Mouse (Mus musculus) heart, embryonic 13.5 days (tissue): ENCODE results near the gene Syt17. TPM values are rescaled to one million over a fixed set of nuclear protein-coding genes. Genes with fewer than 3 reads are reported as not detected.

Experiments
- ATAC-seq: fragments of 200-750 bp; cut with Nextera tagmentation; 2 replicates; pipeline ENCODE4 v1.8.0; 2017; ENCODE audit warnings: moderate TSS enrichment; ENCODE audit not compliant: insufficient number of reproducible peaks, low FRiP score, low TSS enrichment; ENCODE audit errors: extremely low read depth
- H3K27ac ChIP-seq: fragments of 300-500 bp; sonication (generic); replicated peaks from 2 replicates; pipeline ENCODE4 v1.5.1; 2015; ENCODE audit warnings: moderate library complexity, mild to moderate bottlenecking, inconsistent platforms
- H3K27me3 ChIP-seq: fragments of 300-500 bp; sonication (generic); replicated peaks from 2 replicates; pipeline ENCODE4 v1.6.1; 2015; ENCODE audit warnings: mild to moderate bottlenecking, inconsistent platforms
- H3K36me3 ChIP-seq: fragments of 300-500 bp; sonication (generic); 2 replicates; pipeline ENCODE4 v1.6.1; 2015; ENCODE audit warnings: mild to moderate bottlenecking, inconsistent platforms
- H3K4me1 ChIP-seq: fragments of 300-500 bp; sonication (generic); 2 replicates; pipeline ENCODE4 v1.6.1; 2015; ENCODE audit warnings: inconsistent platforms
- H3K4me2 ChIP-seq: fragments of 300-500 bp; sonication (generic); 2 replicates; pipeline ENCODE4 v1.6.1; 2015; ENCODE audit warnings: inconsistent platforms, mild to moderate bottlenecking, moderate library complexity
- H3K4me3 ChIP-seq: fragments of 300-500 bp; sonication (generic); 2 replicates; pipeline ENCODE4 v1.5.1; 2015; ENCODE audit warnings: moderate library complexity, mild to moderate bottlenecking, inconsistent platforms
- H3K9ac ChIP-seq: fragments of 300-500 bp; sonication (generic); 2 replicates; pipeline ENCODE4 v1.6.1; 2015; ENCODE audit warnings: inconsistent platforms, mild to moderate bottlenecking, moderate library complexity
- H3K9me3 ChIP-seq: fragments of 300-500 bp; sonication (generic); 2 replicates; pipeline ENCODE4 v1.6.1; 2016; ENCODE audit warnings: inconsistent platforms
- WGBS: fragments of 180-500 bp; shearing (Covaris S2); methylation state at CpG from one replicate; pipeline ENCODE4 v1.1.7; 2015; ENCODE audit warnings: mixed read lengths; 5-methylcytosine and 5-hydroxymethylcytosine counted together
- polyA plus RNA-seq: library from polyadenylated mRNA; unstranded; fragments of >200 nt; fragmentation: Nextera tagmentation; extraction: Ambion mirVana; gene quantifications from 2 replicates; pipeline ENCODE4 v1.2.1, GENCODE M21; 2015

Syt17 gene
- polyA plus RNA-seq, 1 experiment from 2014 or later: 1.7 TPM

- H3K4me1 ChIP-seq: no peaks in the 10 kb centered on the region
- WGBS: 52% methylated on average over 2 of the region's 2 CpGs
- H3K4me3 ChIP-seq: no peak overlapping the region
- no peak overlapping the region for H3K27ac ChIP-seq
- H3K9ac ChIP-seq: no peak overlapping the region
- ATAC-seq: no peak
- H3K9me3 ChIP-seq: no peaks in the 10 kb centered on the region
- H3K27me3 ChIP-seq: no peaks in the 10 kb centered on the region
- no peaks in the 10 kb centered on the region for H3K36me3 ChIP-seq
- no peak overlapping the region for H3K4me2 ChIP-seq
Measured at GRCm38 (mm10) chr7:118346432-118346831, 101.6 kb downstream of the Syt17 start.

- no peaks in the 10 kb centered on the region for H3K27me3 ChIP-seq
- H3K4me1 ChIP-seq: no peaks in the 10 kb centered on the region
- no peak overlapping the region for H3K9ac ChIP-seq
- H3K36me3 ChIP-seq: no peaks in the 10 kb centered on the region
- 72% methylated on average over 3 of the region's 3 CpGs for WGBS
- H3K9me3 ChIP-seq: no peaks in the 10 kb centered on the region
- H3K4me3 ChIP-seq: no peak overlapping the region
- H3K4me2 ChIP-seq: no peak overlapping the region
- H3K27ac ChIP-seq: no peak overlapping the region
- no peak for ATAC-seq
Measured at GRCm38 (mm10) chr7:118345396-118345795, 102.6 kb downstream of the Syt17 start.

GRCm38 (mm10) chr7:118344701-118345100 is 103.3 kb downstream of the Syt17 start:
- H3K4me3 ChIP-seq: no peak overlapping the region
- H3K27me3 ChIP-seq: no peaks in the 10 kb centered on the region
- no peak overlapping the region for H3K4me2 ChIP-seq
- H3K4me1 ChIP-seq: no peaks in the 10 kb centered on the region
- no peak for ATAC-seq
- no peaks in the 10 kb centered on the region for H3K36me3 ChIP-seq
- 68% methylated on average over 9 of the region's 9 CpGs for WGBS
- no peak overlapping the region for H3K9ac ChIP-seq
- no peak overlapping the region for H3K27ac ChIP-seq
- no peaks in the 10 kb centered on the region for H3K9me3 ChIP-seq

Other genes with a start within 250 kb of the Syt17 start
- 9.3 and 10.1 TPM in 2 replicates for gene Smg1, start 204.6 kb downstream of the Syt17 start, polyA plus RNA-seq
- 2.9 and 3.2 TPM in 2 replicates for gene Itpripl2, start 43.8 kb upstream of the Syt17 start, polyA plus RNA-seq
- gene Coq7, start 85.1 kb upstream of the Syt17 start, polyA plus RNA-seq: 145 and 178 TPM in 2 replicates
- gene Tmc7, start 136.5 kb upstream of the Syt17 start, polyA plus RNA-seq: 1.2 and 1.3 TPM in 2 replicates
- 0.04 TPM in 1 of 2 replicates, not detected in the other for gene Tmc5, start 149.1 kb upstream of the Syt17 start, polyA plus RNA-seq